Mouse (Mus musculus): ENCODE results near the gene Ucp3.

Gene Ucp3

GRCm38 (mm10) chr7:100501844-100502373, 29.1 kb downstream of the Ucp3 start:
- no peak for DNase-seq

GRCm38 (mm10) chr7:100502374-100502922, 29.7 kb downstream of the Ucp3 start:
- DNase-seq = no peak

GRCm38 (mm10) chr7:100503076-100503475, 30.3 kb downstream of the Ucp3 start:
- DNase-seq = no peak

GRCm38 (mm10) chr7:100504740-100505487, 32.1 kb downstream of the Ucp3 start:
- DNase-seq = no peak

- no peak for DNase-seq
Observed at GRCm38 (mm10) chr7:100506494-100506893, 33.7 kb downstream of the Ucp3 start.

- no peak for DNase-seq
Observed at GRCm38 (mm10) chr7:100508670-100509069, 35.9 kb downstream of the Ucp3 start.

GRCm38 (mm10) chr7:100511602-100512001, 38.8 kb downstream of the Ucp3 start:
- no peak for DNase-seq

GRCm38 (mm10) chr7:100514573-100514972, 41.8 kb downstream of the Ucp3 start, which contains the start of gene Dnajb13:
Gene Dnajb13, minus strand, starts transcription at chr7:100514960.
- DNase-seq = no peak

GRCm38 (mm10) chr7:100520204-100520603, 47.4 kb downstream of the Ucp3 start:
- no peak for DNase-seq

- DNase-seq = peak; percentile 82 to 88
Observed at GRCm38 (mm10) chr7:100520663-100521285, 48.0 kb downstream of the Ucp3 start.

- no peak for DNase-seq
Observed at GRCm38 (mm10) chr7:100522222-100522621, 49.4 kb downstream of the Ucp3 start.

- DNase-seq = no peak
Observed at GRCm38 (mm10) chr7:100524669-100525068, 51.9 kb downstream of the Ucp3 start.

- no peak for DNase-seq
Observed at GRCm38 (mm10) chr7:100530766-100531165, 58.0 kb downstream of the Ucp3 start.

- no peak for DNase-seq
Observed at GRCm38 (mm10) chr7:100533503-100533902, 60.7 kb downstream of the Ucp3 start.

GRCm38 (mm10) chr7:100534216-100534615, 61.4 kb downstream of the Ucp3 start:
- no peak for DNase-seq

- DNase-seq = no peak
Observed at GRCm38 (mm10) chr7:100535831-100536230, 63.0 kb downstream of the Ucp3 start.
